Mouse (Mus musculus) forebrain, embryonic 10.5 days (tissue): ENCODE results near the gene Rras. TPM values are rescaled to one million over a fixed set of nuclear protein-coding genes. Genes with fewer than 3 reads are reported as not detected.

Experiments used
- DNase-seq: peaks from one replicate; pipeline ENCODE4 v3.0.0-alpha.2; 2017; ENCODE audit warnings: low spot score; ENCODE audit errors: extremely low spot score
- H3K27ac ChIP-seq: fragments of 300-500 bp; sonication (generic); 2 replicates; pipeline ENCODE4 v1.5.1; 2016; ENCODE audit warnings: mild to moderate bottlenecking
- H3K27me3 ChIP-seq: fragments of 300-500 bp; sonication (generic); 2 replicates; pipeline ENCODE4 v1.6.1; 2016; ENCODE audit warnings: mild to moderate bottlenecking; ENCODE audit not compliant: poor library complexity, severe bottlenecking
- H3K36me3 ChIP-seq: fragments of 300-500 bp; sonication (generic); replicated peaks from 2 replicates; pipeline ENCODE4 v1.6.1; 2016; ENCODE audit warnings: mild to moderate bottlenecking, moderate library complexity
- H3K4me1 ChIP-seq: fragments of 300-500 bp; sonication (generic); 2 replicates; pipeline ENCODE4 v1.6.1; 2016
- H3K4me3 ChIP-seq: fragments of 300-500 bp; sonication (generic); 2 replicates; pipeline ENCODE4 v1.5.1; 2016; ENCODE audit warnings: mild to moderate bottlenecking, moderate library complexity
- H3K9me3 ChIP-seq: fragments of 300-500 bp; sonication (generic); 2 replicates; pipeline ENCODE4 v1.6.1; 2016; ENCODE audit warnings: mild to moderate bottlenecking, moderate library complexity
- WGBS: fragments of 180-500 bp; shearing (Covaris S2); methylation state at CpG from one replicate; pipeline ENCODE4 v1.1.7; 2016; 5-methylcytosine and 5-hydroxymethylcytosine counted together
- polyA plus RNA-seq: library from polyadenylated mRNA; unstranded; fragments of >200 nt; fragmentation: Nextera tagmentation; extraction: Ambion mirVana; gene quantifications from 2 replicates; pipeline ENCODE4 v1.2.1, GENCODE M21; 2016

Gene Rras
- polyA plus RNA-seq, 1 experiment from 2014 or later = 15.0 TPM

DNA sequence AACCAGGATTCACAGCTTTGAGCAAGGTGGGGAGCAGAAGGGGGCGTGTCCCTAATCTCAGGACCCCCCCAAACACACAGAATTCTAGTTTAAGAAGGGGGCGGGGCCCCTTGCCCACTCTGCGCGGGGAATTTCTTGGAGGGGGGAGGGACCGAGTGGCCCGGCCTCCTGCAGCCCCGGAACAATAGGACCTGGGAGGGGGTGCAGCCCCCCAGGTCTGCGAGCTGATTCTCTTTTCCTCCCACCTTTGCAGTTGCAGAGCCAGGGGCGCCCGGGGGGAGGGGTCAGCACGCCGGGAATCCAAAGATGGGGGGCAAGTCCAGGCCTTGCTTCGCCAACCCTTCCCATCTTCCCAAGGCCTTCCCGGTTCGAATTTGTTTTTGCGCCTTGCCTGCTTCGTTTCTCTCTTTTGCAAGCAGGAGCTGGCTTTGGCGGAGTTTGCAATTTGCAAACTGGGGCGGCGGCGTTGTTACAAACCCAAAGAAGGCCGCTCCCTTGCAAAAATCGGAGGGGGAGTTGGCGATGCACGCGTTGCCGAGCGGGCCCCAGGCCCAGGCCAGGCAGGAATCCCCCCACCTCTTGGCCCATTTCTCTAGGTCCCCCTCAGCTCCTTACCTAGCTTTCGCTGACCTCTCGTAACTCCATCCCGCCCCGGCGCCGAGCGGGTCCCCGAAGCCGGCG is 34.6 kb downstream of the Rras start:
- H3K4me1 ChIP-seq = peaks cover 47% of the 10 kb centered on the region
- H3K9me3 ChIP-seq = no peaks in the 10 kb centered on the region
- no peak for DNase-seq
- no peaks in the 10 kb centered on the region for H3K27me3 ChIP-seq
- WGBS = under 1% methylated on average over 38 of the region's 38 CpGs
- peaks cover 40% of the 10 kb centered on the region for H3K36me3 ChIP-seq
- H3K27ac ChIP-seq = peak overlapping the region; percentile 99
- H3K4me3 ChIP-seq = peak overlapping the region; percentile 97

DNA sequence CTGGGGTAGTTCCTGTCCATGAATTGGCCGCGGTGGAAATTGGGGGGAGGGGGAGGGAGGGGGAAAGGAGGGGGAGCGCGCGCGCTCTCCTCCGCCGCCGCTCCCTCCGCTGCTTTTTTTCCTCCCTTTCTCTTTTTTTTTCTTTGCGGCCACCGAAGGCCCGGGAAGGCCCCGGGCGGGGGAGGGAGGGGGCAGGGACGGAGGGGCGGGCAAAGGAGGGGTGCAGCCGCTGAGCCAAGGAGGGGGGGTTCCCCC is 35.0 kb downstream of the Rras start, which contains the start of gene Prr12:
Gene Prr12 (minus strand): TSS at position 20 of the 255 bp plus-strand sequence.
- Histone ChIP-seq H3K4me1 (peaks cover 47% of the 10 kb centered on the region), H3K4me3 (peak within 1 kb of the TSS; percentile 97), H3K27ac (peak within 1 kb of the TSS; percentile 99), H3K9me3 (no peaks in the 10 kb centered on the region), H3K27me3 (no peaks in the 10 kb centered on the region), H3K36me3 (peaks cover 35% of the 10 kb centered on the region)
- no peak for DNase-seq
- 0% methylated on average over 12 of the region's 18 CpGs for WGBS

DNA sequence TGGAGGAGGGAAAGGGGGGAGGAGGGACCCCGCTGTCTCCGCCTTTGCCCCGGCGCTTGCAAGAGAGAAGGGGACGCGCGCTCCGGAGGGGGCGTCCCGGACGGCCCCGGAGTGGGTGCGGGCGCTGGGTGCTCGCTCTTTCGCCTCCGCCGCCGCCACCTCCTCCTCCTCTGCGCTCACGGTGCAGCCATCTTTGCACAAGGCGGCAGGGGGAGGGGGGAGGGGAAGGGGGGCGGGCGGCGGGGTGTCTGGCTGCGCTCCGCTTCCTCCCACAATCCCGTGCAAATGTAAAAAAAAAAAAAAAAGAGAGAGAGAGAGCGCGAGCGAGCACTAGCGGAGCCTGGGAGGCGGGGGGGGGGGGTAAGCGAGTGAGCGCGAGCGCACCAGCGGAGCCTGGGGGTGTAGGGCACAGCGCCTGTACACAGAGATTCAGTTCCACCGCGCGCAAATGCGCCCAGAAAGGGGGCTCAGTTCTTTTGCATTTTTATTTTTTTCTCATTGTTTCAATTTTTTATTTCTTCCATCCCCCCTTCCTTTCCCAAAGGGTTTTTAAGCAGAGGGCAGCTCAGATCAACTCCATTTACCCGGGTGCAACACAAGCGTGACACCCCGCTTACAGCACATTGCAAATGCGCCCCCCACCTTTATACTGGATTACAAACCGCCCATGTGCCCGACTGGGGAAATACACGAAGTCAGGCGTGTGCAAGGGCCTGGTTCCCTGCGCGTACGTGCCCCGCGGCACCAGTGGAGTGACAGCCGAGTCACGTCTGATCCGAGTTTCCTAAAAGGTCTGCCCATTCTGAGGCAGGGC is 35.6 kb downstream of the Rras start:
- no peaks in the 10 kb centered on the region for H3K9me3 ChIP-seq
- under 1% methylated on average over 50 of the region's 59 CpGs for WGBS
- H3K4me1 ChIP-seq = peaks cover 47% of the 10 kb centered on the region
- peak overlapping the region; percentile 99 for H3K27ac ChIP-seq
- peak overlapping the region; percentile 97 for H3K4me3 ChIP-seq
- DNase-seq = peak; percentile 84
- no peaks in the 10 kb centered on the region for H3K27me3 ChIP-seq
- H3K36me3 ChIP-seq = peaks cover 29% of the 10 kb centered on the region

DNA sequence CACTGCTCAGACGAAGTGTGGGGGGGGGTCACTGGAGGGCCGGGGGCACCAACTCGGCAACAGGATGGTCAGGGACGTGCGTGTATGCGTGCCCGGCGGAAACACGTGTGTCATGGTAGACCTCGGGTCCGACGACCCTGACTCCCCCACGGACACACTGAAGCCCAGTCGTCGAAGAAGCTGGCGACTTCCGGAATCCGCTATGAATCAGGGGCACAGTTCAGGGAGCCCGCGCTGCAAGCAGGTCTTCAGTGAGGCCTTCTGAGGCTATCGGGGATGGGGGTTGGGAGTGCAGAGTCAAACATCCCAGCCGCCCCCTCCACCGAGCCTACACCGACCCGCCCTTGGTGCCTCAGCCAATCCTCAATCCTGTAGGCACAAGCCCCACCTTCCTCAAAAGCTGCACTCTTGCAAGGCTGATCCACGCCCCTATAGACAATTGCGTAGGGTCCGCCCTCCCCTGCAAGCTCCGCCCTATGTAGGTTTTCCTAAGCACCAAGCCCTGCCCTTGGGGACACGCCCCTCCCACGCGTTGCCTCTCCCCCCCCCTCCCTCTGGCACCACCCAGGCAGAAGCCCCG is 36.3 kb downstream of the Rras start:
- Histone ChIP-seq H3K36me3 (peaks cover 22% of the 10 kb centered on the region), H3K4me3 (peak overlapping the region; percentile 97), H3K27me3 (no peaks in the 10 kb centered on the region), H3K9me3 (no peaks in the 10 kb centered on the region), H3K27ac (peak overlapping the region; percentile 99), H3K4me1 (peaks cover 52% of the 10 kb centered on the region)
- DNase-seq = peak; percentile 97
- WGBS = 0% methylated on average over 33 of the region's 33 CpGs

DNA sequence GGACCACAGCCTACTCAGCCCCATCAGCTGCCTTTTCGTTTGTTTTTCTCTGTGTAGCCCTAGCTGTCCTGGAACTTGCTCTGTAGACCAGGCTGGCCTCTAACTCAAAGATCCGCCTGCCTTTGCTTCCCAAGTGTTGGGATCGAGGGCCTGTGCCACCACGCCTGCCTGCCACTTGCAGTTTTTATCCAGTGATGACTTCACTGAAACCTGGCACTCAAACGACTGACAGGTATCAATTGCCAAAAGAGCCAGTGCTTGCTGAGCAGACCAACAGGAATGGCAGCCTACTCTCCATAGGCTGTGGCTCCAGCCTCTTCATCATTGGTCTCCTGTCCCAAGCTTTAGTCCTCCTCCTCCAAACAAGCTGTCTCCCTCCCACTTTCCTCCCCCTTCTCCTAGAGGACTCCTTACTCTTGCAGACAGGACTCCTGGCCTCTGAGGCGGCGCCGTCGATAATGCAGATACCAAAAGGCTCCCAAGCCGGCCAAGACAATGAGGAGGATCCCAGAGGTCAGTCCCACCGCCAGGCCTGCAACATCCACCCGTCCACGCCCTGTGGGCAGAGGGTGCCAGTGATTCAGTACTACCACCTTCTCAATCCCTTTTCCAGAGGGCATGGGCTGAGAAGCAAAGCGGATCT is 38.7 kb downstream of the Rras start:
- Histone ChIP-seq H3K27me3 (no peaks in the 10 kb centered on the region), H3K36me3 (no peaks in the 10 kb centered on the region), H3K4me1 (peaks cover 52% of the 10 kb centered on the region), H3K27ac (no peak overlapping the region), H3K9me3 (no peaks in the 10 kb centered on the region), H3K4me3 (no peak overlapping the region)
- DNase-seq = no peak
- WGBS = 69% methylated on average over 14 of the region's 14 CpGs

DNA sequence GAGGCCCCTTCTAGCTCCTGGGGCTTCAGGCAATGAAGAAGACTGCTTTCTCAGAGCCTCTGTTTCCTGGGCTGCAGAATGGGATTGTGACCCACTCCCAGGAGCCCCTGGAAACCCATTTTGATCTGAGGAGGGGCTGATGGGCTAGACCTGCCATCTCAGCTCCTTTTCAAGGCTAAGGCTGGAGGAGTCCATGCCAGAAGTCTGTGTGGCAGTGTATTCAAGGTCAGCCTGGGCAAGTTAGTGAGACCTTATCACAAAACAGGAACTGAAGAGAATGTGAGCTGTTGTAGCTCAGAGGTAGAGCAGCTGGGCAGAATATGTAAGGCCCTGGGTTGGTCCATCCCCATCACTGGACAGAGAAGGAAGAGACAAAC is 39.2 kb downstream of the Rras start:
- Histone ChIP-seq H3K27me3 (no peaks in the 10 kb centered on the region), H3K4me3 (no peak overlapping the region), H3K27ac (no peak overlapping the region), H3K4me1 (peaks cover 52% of the 10 kb centered on the region), H3K9me3 (no peaks in the 10 kb centered on the region), H3K36me3 (no peaks in the 10 kb centered on the region)
- no peak for DNase-seq

DNA sequence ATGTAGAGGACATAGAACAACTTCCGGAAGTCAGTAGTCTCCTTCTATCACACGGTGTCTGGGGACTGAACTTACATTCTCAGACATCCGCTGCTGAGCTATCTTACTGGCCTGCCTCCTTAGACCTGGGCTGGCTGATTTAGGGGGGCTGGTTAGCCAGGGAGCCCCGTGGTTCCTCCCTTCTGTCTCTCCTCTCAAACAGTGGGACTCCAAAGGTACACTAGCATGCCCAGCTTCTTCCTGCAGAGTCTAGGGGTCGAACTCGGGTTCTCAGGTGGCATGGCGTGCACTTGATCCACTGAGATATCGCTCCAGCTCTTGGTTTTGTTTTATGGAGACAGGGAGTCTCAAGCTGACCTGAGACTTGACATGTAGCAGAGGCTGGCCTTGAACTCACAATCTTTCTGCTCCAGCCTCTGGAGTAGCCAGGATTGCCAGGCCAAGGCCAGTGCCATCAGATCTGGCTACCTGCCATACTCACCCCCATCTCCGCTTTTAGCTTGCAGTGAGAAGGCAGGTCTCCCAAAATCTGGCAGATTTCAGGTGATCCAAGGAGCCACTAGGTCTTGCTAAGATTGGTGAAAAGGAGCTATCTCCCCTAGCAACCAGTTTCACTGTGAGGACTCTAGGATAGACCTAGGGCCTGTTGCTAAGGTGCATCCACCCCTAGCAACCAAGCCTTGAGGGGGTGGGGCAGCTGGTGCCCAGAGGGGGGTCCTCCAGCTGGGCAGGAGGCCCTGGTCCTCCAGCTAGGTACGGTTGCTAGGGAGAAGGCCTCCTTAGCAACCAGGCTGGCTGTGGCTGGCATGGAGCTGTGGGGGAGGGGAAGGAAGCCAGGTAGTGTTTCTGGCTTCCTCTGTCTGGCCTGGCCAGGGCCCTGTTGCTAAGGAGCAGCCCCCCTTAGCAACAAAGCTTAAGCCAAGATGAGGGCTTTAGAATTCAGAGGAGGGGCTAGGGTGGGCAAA is 41.1 kb downstream of the Rras start:
- Histone ChIP-seq H3K36me3 (no peaks in the 10 kb centered on the region), H3K4me3 (peak overlapping the region; percentile 20), H3K27me3 (no peaks in the 10 kb centered on the region), H3K4me1 (peaks cover 52% of the 10 kb centered on the region), H3K27ac (peak overlapping the region; percentile 70), H3K9me3 (no peaks in the 10 kb centered on the region)
- WGBS = 77% methylated on average over 10 of the region's 10 CpGs
- DNase-seq = no peak

DNA sequence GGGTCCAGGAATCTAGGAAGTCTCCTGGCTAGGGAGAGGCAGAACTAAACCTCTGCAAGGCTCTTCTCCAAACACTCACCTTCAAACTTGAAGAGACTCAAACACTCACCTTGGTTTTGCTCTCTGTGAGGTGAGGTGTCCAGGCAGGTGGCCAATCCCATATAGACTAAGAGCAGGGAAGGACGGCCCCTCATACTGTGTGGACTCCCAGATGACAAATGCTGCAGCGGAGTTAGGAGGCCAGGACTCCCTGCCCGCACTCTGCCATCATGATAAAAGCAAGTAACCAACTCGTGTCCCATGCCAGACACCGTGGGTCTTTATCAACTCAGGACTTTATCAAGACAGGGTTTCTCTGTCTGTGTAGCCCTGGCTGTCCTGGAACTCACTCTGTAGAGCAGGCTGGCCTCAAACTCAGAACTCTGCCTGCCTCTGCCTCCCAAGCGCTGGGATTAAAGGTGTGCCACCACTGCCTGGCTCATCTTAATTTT is 42.9 kb downstream of the Rras start:
- no peak overlapping the region for H3K4me3 ChIP-seq
- no peaks in the 10 kb centered on the region for H3K27me3 ChIP-seq
- H3K4me1 ChIP-seq = peaks cover 41% of the 10 kb centered on the region
- H3K27ac ChIP-seq = no peak overlapping the region
- H3K9me3 ChIP-seq = no peaks in the 10 kb centered on the region
- 95% methylated on average over 6 of the region's 6 CpGs for WGBS
- no peaks in the 10 kb centered on the region for H3K36me3 ChIP-seq
- no peak for DNase-seq

DNA sequence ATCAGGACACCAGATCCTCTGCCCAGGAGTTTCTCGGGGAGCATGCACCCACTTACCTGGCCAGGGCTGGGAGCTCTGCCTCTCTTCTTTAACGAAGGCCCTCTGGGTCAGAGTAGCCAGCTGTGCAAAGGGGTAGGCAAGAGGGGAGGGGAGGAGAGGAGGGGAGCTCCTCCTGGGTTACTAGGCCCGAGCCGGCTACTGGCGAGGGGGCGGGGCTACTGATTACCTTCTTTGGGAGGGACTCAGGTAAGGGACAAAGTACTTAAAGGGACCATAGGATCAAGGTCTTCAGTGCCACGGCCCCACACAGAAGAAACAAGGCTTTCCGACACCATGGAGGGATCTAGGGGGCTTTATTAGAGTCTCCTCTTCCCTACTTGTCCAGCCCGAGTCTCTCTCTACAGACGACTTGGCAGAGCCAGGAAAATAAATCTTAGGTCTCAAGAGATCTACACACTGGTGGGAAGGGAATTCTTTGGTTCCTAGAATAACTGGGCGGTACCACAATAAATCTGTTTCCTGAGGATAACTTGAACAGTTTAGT is 43.8 kb downstream of the Rras start:
- DNase-seq = no peak
- 15% methylated on average over 11 of the region's 11 CpGs for WGBS
- peak overlapping the region; percentile 89 for H3K27ac ChIP-seq
- H3K9me3 ChIP-seq = no peaks in the 10 kb centered on the region
- H3K4me1 ChIP-seq = peaks cover 41% of the 10 kb centered on the region
- H3K27me3 ChIP-seq = no peaks in the 10 kb centered on the region
- peak overlapping the region; percentile 69 for H3K4me3 ChIP-seq
- no peaks in the 10 kb centered on the region for H3K36me3 ChIP-seq

DNA sequence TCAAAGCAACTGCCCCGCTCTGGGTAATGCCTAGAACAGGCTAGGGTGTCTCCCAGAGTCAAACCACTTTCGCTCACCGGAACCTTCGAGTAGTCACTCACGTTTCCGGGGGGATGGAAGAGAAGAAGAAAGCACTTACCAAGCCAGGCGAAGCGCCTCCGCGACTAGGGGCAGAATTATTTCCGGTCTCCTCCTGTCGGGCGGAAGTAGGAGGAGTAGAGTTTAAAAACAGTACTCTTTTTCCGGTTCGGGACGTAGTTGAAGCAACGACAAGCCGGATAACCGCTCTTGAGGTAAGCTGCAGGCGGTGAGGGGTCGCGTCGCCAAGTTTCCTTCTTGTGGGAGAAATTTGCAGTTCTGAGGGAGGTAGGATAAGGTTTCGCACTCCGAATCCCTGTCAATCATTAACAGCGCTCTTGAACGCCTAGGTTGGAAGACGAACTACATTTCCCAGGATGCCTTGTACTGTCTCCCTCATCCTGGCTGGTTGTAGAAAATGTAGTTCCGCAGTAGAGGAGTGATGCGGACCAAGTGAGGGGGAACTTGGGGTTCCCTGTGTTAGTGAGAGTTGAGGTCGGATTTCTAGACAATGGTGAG is 44.6 kb downstream of the Rras start, which contains the start of the genes Nosip and Prrg2:
Gene Nosip (plus strand): TSS at position 191 of the 597 bp plus-strand sequence.
Gene Prrg2 (minus strand): TSS at position 439 of the 597 bp plus-strand sequence.
- Histone ChIP-seq H3K4me3 (peak within 1 kb of the TSS; percentile 69), H3K9me3 (no peaks in the 10 kb centered on the region), H3K27ac (peak within 1 kb of the TSS; percentile 89), H3K4me1 (peaks cover 41% of the 10 kb centered on the region), H3K36me3 (no peaks in the 10 kb centered on the region), H3K27me3 (no peaks in the 10 kb centered on the region)
- peak; percentile 95 for DNase-seq
- WGBS = under 1% methylated on average over 31 of the region's 31 CpGs

DNA sequence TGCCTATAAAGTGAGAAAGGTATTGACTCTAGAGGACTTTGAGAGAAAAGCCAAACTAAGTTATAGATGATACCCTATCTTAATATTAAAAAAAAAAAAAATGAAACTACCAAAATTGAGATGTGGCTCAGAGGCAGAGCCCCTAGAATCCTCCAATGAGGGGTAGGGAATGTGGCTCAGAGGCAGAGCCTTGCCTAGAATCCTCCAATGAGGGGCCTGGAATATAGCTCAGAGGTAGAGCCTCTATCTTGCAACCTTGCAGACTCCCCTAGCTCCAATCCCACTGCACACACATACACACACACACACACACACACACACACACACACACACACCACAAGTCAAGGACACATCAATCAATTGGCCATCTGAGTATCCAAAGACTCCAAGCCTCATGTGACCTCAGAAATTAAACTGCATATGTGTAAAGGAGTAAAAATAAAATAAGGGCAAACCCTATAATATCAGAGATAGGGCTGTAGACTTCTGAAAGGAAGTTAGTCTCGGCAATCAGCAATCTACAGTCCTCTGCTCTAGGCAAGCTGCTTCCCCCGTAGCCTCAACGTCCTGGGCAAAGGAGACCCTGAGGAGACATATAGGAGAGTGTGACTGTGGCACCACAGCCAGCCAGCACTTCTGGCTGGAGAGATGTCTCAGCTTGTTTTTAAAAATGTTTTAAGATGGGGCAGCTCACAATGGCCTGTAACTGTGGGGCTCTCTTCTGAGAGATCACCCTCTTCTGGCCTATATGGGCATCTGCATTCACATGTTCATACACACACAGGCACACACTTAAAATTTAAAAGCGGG is 49.6 kb downstream of the Rras start:
- DNase-seq = no peak
- Histone ChIP-seq H3K36me3 (no peaks in the 10 kb centered on the region), H3K9me3 (no peaks in the 10 kb centered on the region), H3K27ac (no peak overlapping the region), H3K4me3 (no peak overlapping the region), H3K4me1 (peaks cover 8% of the 10 kb centered on the region), H3K27me3 (no peaks in the 10 kb centered on the region)
- 78% methylated on average over 4 of the region's 4 CpGs for WGBS
